Mouse (Mus musculus) embryo, embryonic 9.5 days (tissue): Measurements from ENCODE around the gene Ndufb11.

Experiments used
- DNase-seq: peaks from one replicate; pipeline ENCODE4 v3.0.0-alpha.2; 2017; ENCODE audit errors: extremely low spot score

Gene Ndufb11

GRCm38 (mm10) chrX:20617176-20617902, at the start of gene Ndufb11, which contains the start of gene Rbm10:
Ndufb11 (minus strand) TSS chrX:20617619.
Rbm10 (plus strand) TSS chrX:20617503.
- DNase-seq = peak; percentile 79

- no peak for DNase-seq
Observed at GRCm38 (mm10) chrX:20663444-20663790, 46.0 kb upstream of the Ndufb11 start.

GRCm38 (mm10) chrX:20662716-20663443, 45.5 kb upstream of the Ndufb11 start:
- peak; percentile 82 for DNase-seq

DNA sequence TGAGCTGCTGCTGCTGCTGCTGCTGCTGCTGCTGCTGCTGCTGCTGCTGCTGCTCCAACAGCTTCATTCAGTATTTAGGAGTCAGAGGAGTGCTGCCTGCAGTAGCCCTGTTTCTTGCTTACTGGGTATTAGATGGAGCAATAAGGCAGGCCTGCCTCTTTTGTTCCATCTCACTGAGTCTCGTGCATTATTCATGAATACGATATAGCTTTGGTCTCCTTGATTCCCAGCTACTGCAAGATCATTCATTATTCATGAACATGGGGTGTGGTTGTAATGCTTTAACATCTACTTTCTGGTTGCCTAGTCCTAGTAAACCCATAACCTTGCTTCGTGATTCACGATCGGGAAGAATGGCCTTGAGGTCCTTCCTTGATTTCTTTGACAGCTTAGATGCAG, 44.9 kb upstream of the Ndufb11 start:
- DNase-seq = no peak

DNA sequence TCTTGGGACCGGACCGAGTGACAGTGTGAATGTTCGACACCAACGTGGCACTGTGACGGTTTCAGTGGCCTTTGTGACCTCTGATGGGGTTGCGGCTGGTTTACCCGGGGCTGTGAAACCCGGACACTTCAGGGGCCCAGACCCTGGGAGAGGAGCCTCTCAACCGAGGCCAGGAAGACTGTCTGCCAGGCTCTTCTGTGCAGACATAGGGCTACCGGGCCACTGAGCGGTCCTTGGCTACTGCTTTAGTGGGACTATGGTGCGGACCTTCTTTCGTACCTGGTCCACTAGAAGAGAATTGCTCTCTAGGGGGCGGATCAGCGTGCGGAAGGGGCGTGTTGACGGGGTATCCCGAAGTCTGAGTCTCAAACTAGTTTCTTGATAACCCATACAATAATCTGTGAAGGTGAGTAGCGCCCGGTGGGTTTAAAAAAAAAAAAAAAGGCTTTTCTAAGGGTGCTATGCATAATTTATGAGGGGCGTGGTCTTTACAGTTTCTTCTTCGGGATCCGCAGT, 41.5 kb upstream of the Ndufb11 start:
- DNase-seq = peak; percentile 16

DNA sequence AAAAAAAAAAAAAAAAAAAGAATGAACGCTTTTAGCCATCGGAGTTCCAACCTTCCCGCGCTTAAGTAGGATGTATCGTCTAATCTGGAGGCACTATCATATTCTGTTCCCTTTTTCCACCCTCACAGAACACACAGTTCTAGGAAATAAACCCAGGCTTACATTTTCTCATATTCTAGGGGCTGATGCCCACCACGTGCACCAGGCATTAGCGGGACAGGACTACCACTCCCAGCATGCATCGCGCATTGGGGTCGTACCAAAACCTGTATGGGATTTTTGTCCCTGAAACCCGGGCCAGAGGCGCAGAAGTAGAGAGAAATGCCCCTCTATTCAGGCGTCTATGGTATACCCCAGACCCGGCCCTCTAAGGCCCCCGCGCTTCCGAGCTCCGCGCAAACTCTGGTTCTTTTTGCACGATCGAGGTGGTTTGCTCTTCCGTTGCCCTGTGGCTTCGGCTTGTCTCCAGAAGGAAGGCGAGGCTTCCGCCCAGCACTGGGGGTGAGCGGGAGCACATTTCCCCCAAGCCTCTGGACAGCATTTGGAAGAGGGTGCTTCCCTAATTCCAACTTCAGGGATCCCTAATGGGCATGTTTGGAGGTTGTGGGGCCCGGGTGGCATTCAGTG, 40.7 kb upstream of the Ndufb11 start, which contains the start of gene Uba1:
Gene Uba1, plus strand, starts transcription at position 301 of the 627 bp plus-strand sequence.
- DNase-seq = peak; percentile 77

DNA sequence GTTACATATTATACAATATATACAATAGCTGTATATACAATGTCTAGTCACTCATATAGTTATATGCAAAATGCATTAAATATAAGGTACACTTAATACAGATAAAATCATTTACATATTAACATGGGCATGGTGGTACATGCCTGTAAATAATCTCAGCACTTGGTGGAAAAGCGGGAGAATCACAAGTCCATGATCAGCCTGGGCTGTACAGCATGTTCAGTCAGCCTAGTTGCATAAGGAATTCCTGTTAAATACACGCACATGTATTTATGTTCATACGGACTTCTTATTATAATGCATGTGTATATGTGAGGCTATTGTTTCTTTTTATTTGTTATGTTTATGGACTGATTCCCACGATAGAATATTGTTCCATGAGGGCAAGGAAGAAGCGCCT, 40.2 kb upstream of the Ndufb11 start:
- DNase-seq = no peak

DNA sequence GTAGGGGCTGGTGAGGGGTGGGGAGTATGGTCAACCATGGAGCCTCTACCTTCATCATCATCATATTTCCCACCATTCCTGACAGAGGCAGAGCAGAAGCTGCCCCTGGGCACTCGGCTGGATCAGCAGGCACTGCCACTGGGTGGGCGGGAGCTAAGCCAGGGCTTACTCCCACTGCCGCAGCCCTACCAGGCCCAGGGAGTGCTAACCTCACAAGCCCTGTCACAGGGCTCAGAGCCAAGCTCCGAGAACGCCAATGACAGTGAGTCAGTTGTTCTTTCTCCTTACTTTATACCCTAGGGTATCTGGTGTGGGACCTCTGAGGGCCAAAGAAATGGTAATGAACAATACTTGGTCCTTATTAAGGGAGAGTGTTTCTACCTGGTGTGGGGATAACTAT, 27.4 kb upstream of the Ndufb11 start:
- DNase-seq = no peak

- no peak for DNase-seq
Observed at GRCm38 (mm10) chrX:20638141-20638540, 20.7 kb upstream of the Ndufb11 start.

DNA sequence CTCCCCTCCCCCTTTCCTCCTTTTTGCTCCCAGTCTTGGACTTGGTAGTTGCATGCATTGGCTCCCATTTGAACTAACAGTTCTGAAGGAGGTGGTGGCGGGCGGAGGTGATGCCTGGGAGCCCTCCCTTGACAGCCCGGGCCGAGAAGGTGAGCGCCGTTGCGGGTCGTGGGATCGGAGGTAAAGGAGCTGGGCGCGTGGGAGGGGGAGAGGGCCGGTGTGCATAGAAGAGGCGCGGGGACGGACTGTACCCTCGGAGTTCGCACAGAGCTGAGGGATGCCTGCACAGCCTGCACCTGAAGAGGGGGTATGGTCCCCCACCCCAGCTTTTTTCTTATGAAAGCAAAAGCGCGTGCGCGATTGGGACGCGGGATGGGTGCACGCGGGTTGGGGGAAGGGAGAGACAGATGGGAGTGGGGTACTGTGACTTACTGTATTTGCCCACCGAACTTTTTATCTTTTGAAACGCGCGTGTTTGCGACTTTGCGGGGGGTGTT, 532 bp upstream of the Ndufb11 start:
- peak; percentile 70 for DNase-seq

DNA sequence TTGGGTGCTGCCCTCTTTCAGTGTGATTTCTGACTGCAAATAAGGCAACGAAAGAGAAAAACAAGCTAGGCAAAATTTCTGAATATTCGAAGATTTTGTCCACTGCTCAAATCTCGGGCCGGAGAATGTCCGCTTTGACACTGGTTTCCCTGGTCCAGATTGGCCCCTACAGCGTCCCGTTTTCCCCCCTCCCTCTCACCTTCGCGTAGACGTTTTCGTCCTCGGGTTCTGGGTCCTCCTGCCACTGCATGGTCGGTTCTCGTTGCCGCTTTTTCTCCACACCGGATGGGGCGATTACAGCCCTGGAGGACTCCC, 601 bp downstream of the Ndufb11 start:
- no peak for DNase-seq

- DNase-seq = no peak
Observed at GRCm38 (mm10) chrX:20608500-20608899, 8.9 kb downstream of the Ndufb11 start.

- DNase-seq = no peak
Observed at GRCm38 (mm10) chrX:20587968-20588367, 29.5 kb downstream of the Ndufb11 start.

DNA sequence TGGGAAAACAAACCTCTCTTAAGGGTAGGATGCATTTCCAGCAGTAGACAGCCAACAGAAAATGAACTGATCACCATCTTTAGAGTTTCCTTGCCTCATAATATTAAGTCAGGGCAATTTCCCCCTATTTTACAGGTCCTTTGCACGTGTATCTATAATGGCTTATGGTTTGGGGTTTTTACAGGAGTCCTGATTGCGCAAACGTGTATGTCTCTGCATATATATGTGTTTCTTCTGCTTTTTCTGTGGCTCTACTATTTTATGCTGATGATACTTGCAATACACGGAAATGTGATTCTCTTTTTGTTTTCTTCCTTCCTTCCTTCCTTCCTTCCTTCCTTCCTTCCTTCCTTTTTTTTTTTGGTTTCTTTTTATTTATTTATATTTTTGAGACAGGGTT, 43.5 kb downstream of the Ndufb11 start:
- DNase-seq = no peak

- no peak for DNase-seq
Observed at GRCm38 (mm10) chrX:20572683-20573082, 44.7 kb downstream of the Ndufb11 start.

GRCm38 (mm10) chrX:20571024-20571423, 46.4 kb downstream of the Ndufb11 start:
- DNase-seq = peak; percentile 22
